Mouse (Mus musculus): ENCODE results near the gene Zfp384.

GRCm38 (mm10) chr6:125009181-125010073 is 482 bp downstream of the Zfp384 start:
- no peak for TF ChIP-seq CTCF (IDR thresholded peaks at IDR 0.05; ENCODE audit: control insufficient read depth, insufficient read depth, insufficient replicate concordance, low read depth, low read length)
- peak; percentile 24; the same call in 1 of the 2 replicates for TF ChIP-seq POLR2A (IDR thresholded peaks at IDR 0.05; ENCODE audit: control insufficient read depth, low read depth, low read length)
